Mouse (Mus musculus) kidney, adult 2 months (tissue): ENCODE data around the gene Poglut1.

ENCODE experiments used
- CTCF ChIP-seq: fragments of 200-500 bp; conservative IDR thresholded peaks from 2 replicates; pipeline ENCODE4 v1.5.1; 2011; ENCODE audit warnings: low read depth, mild to moderate bottlenecking, control low read depth, low read length, moderate library complexity, mixed read lengths; ENCODE audit not compliant: insufficient read depth, insufficient read length
- POLR2A ChIP-seq: fragments of 200-500 bp; IDR thresholded peaks from one replicate; pipeline ENCODE4 v1.6.1; 2011; ENCODE audit warnings: low read depth, low read length, control low read depth

- TF ChIP-seq CTCF (no peak), POLR2A (no peak)
Measured at GRCm38 (mm10) chr16:38555988-38556387, 5.9 kb upstream of the Poglut1 start.
